Mouse (Mus musculus) lung, postnatal 0 days (tissue): Measurements from ENCODE around the gene Nell1. TPM values are rescaled to one million over a fixed set of nuclear protein-coding genes. Genes with fewer than 3 reads are reported as not detected.

Source experiments
- ATAC-seq: fragments of 200-750 bp; cut with Nextera tagmentation; 2 replicates; pipeline ENCODE4 v1.8.0; 2017; ENCODE audit warnings: moderate library complexity
- DNase-seq: peaks from one replicate; pipeline ENCODE4 v3.0.0-alpha.2; 2016; ENCODE audit warnings: low spot score
- H3K27ac ChIP-seq: fragments of 300-500 bp; sonication (generic); 2 replicates; pipeline ENCODE4 v1.5.1; 2014; ENCODE audit warnings: antibody characterized with exemption, mild to moderate bottlenecking, low read length, mixed read lengths
- H3K27me3 ChIP-seq: fragments of 300-500 bp; sonication (generic); replicated peaks from 2 replicates; pipeline ENCODE4 v1.6.1; 2014; ENCODE audit warnings: low read length, mixed read lengths; ENCODE audit not compliant: insufficient read depth
- H3K36me3 ChIP-seq: fragments of 300-500 bp; sonication (generic); 2 replicates; pipeline ENCODE4 v1.6.1; 2014; ENCODE audit warnings: low read length, mixed read lengths; ENCODE audit not compliant: insufficient read depth
- H3K4me1 ChIP-seq: fragments of 300-500 bp; sonication (generic); 2 replicates; pipeline ENCODE4 v1.6.1; 2014; ENCODE audit warnings: antibody characterized with exemption, low read depth, low read length, mixed read lengths; ENCODE audit not compliant: insufficient read depth
- H3K4me2 ChIP-seq: fragments of 300-500 bp; sonication (generic); replicated peaks from 2 replicates; pipeline ENCODE4 v1.6.1; 2014; ENCODE audit warnings: low read depth, mild to moderate bottlenecking, low read length, moderate library complexity, mixed read lengths
- H3K4me3 ChIP-seq: fragments of 300-500 bp; sonication (generic); 2 replicates; pipeline ENCODE4 v1.5.1; 2014; ENCODE audit warnings: low read depth, low read length
- H3K9ac ChIP-seq: fragments of 300-500 bp; sonication (generic); replicated peaks from 2 replicates; pipeline ENCODE4 v1.6.1; 2014; ENCODE audit warnings: low read depth, mild to moderate bottlenecking
- H3K9me3 ChIP-seq: fragments of 300-500 bp; sonication (generic); 2 replicates; pipeline ENCODE4 v1.6.1; 2016; ENCODE audit warnings: low read length, mixed read lengths
- CTCF ChIP-seq: IDR thresholded peaks from 2 replicates; pipeline ENCODE4 v1.5.1; 2016; ENCODE audit warnings: antibody characterized with exemption, mild to moderate bottlenecking
- EP300 ChIP-seq: IDR thresholded peaks from 2 replicates; pipeline ENCODE4 v1.6.1; 2016; ENCODE audit warnings: antibody characterized with exemption, mild to moderate bottlenecking, control low read depth
- WGBS: fragments of 180-500 bp; shearing (Covaris S2); extraction: QIAGEN DNeasy Blood & Tissue Kit; methylation state at CpG from one replicate; pipeline ENCODE4 v1.1.7; 2014; 5-methylcytosine and 5-hydroxymethylcytosine counted together
- polyA plus RNA-seq: library from polyadenylated mRNA; unstranded; fragments of >200 nt; fragmentation: Nextera tagmentation; extraction: Ambion mirVana; gene quantifications from 2 replicates; pipeline ENCODE4 v1.2.1, GENCODE M21; 2015

Nell1 gene
- polyA plus RNA-seq, 1 experiment from 2014 or later: 3.2 TPM

DNA sequence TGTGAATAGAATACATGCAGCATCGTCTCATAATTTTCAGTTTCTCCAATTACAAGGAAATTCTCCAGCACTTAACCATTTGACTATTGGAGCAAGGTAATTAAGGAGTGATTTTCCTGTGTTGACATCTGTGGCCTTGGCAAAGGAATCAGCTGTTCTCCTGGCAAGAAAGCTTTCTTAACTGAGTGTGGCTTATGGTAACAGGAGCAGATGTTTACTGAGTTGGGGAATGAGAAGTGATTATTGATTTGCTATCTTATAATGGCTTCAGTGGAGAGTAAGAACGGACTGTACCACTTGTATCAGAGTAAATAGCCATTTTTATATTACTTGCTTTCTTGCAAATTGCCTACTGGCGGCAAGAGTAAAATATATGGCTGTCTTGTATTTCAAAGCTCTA, 913.0 kb downstream of the Nell1 start:
- no peak overlapping the region for H3K4me2 ChIP-seq
- H3K27me3 ChIP-seq: no peaks in the 10 kb centered on the region
- H3K4me3 ChIP-seq: no peak overlapping the region
- ATAC-seq (no peak), DNase-seq (no peak)
- 48% methylated on average over 3 of the region's 3 CpGs for WGBS
- no peak overlapping the region for H3K9ac ChIP-seq
- H3K36me3 ChIP-seq: no peaks in the 10 kb centered on the region
- H3K9me3 ChIP-seq: no peaks in the 10 kb centered on the region
- H3K4me1 ChIP-seq: no peaks in the 10 kb centered on the region
- no peak overlapping the region for H3K27ac ChIP-seq
- no peak for TF ChIP-seq CTCF
- no peak for TF ChIP-seq EP300

GRCm38 (mm10) chr7:50899541-50900088, 925.0 kb downstream of the Nell1 start:
- H3K27ac ChIP-seq: no peak overlapping the region
- TF ChIP-seq CTCF (no peak), EP300 (no peak)
- ATAC-seq (peak; percentile 57), DNase-seq (peak; percentile 27)
- H3K36me3 ChIP-seq: no peaks in the 10 kb centered on the region
- H3K9me3 ChIP-seq: no peaks in the 10 kb centered on the region
- no peak overlapping the region for H3K4me3 ChIP-seq
- no peak overlapping the region for H3K9ac ChIP-seq
- 46% methylated on average over 6 of the region's 6 CpGs for WGBS
- H3K27me3 ChIP-seq: no peaks in the 10 kb centered on the region
- no peak overlapping the region for H3K4me2 ChIP-seq
- H3K4me1 ChIP-seq: no peaks in the 10 kb centered on the region

Other genes starting within 250 kb of the Nell1 start
- gene Htatip2, start 215.7 kb upstream of the Nell1 start, polyA plus RNA-seq: 14.9 and 17.7 TPM in 2 replicates
- gene Prmt3, start 196.5 kb upstream of the Nell1 start, polyA plus RNA-seq: 15.9 and 17.1 TPM in 2 replicates
- not detected in 2 replicates for gene Slc6a5, start 64.7 kb upstream of the Nell1 start, polyA plus RNA-seq